Mouse (Mus musculus) kidney, adult 8-10 months (tissue): ENCODE measurements around the gene Atp1b2.

Experiments
- DNase-seq, 2 experiments: peaks; one replicate each; pipeline ENCODE4 v3.0.0; 2022

Atp1b2 gene

GRCm38 (mm10) chr11:69579128-69580017, 26.4 kb downstream of the Atp1b2 start:
- peak; percentile 98 for DNase-seq

- DNase-seq: peak in 1 of 2 experiments; percentile 11
Measured at GRCm38 (mm10) chr11:69578301-69578700, 27.4 kb downstream of the Atp1b2 start.

DNA sequence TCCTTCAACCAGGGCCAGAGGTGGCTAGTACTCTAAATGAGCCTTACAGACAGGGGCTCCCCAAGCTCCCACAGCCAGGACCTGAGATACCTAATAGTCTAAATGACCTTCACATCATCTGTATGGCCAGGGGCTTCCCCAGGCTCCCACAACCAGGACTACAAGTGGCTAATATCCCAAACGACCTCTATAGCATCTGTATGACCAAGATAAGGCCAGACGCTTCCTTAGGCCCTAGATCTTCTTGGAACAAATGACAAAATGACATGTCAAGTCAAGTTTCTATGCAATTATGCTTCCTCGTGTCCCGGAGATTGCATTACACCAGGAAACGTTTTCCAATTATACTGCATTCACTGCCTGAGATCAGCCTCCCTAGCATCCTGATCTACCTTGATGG, 29.4 kb downstream of the Atp1b2 start:
- DNase-seq: no peak

- no peak for DNase-seq
Measured at GRCm38 (mm10) chr11:69575220-69575619, 30.5 kb downstream of the Atp1b2 start.

DNA sequence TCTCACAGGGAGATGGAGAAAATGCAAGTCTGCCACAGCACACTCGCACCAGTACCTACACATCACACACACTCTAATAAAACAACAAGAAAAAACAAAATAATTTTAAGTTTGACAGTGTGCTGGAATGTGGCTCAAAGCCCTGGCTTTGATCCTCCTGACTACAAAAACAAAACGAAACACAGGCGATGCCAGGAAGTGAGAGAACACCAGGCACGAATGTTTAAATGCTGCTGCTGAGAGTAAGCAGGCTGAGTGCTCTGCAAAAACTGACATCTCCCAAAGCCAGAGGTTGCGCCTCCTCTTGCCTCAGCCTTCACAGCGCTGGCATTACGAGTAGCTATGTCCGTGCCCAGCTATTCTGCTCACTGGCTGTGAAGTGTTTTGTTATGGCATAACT, 40.6 kb downstream of the Atp1b2 start:
- no peak for DNase-seq

DNA sequence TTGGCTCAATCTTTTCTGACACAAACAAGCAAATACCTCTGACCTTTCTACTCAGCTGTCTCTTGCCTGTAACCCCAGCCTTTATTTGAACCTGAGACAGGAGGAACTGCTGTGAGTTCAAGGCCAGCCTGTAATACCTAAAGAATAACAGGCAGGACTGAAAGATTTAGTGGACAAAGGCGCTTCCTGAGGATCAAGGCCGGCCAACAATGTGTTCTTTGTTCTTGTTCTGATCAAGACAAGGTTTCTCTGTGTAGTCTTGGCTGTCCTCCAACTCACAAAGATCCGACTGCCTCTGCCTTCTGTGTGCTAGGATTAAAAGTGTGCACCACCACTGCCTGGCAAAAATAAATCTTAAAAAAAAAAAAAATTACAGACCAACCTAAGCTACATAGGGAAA, 41.4 kb downstream of the Atp1b2 start:
- no peak for DNase-seq

- DNase-seq: no peak
Measured at GRCm38 (mm10) chr11:69563373-69563772, 42.4 kb downstream of the Atp1b2 start.

DNA sequence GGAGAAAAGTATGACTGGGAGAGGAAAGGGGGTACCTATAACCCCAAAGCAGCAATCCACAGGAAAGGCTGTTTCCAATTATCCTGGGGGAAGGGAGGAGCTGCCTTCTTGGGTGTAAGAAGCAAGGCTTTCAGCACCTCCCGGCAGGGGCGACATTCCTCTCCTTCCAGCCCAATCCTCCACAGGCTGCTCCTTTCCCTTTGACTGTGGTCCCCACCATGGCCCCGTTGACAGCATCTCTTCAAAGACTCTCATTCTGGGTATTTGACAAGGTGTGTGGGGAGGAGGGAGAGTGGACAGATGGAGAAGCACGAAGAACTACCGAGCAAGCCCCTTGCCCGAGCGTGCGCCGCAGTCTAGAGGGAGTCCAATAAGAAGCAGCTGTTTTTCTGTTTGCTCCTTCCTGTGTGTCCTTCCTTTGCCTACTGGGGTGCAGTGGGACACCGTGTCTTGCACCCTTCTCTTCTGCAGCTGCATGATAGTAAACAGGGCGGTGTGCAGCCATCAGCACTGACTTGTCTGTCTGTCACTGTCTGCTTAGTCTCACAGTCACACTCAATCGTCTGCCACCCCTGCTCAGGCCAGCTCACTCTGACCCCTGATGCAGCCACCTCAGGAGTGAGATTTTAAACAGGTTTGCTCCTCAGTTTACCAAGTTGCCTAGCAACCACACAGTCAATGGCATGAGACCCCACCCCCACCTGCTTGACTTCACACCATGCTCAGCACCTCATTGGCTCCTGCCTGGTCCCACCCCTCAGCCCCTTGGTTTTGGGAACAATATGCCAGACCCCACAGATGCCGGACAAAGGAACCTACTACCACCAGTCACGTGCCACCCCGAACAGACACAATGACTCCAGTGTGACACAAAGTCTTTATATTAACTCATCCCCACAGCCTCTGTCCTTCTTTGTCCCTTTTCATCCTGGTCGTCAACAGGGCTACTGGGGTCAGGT, 44.6 kb downstream of the Atp1b2 start:
- no peak for DNase-seq

- no peak for DNase-seq
Measured at GRCm38 (mm10) chr11:69559851-69560765, 45.6 kb downstream of the Atp1b2 start, which contains the start of gene Efnb3. TSS of gene Efnb3 (minus strand) at chr11:69560205.

DNA sequence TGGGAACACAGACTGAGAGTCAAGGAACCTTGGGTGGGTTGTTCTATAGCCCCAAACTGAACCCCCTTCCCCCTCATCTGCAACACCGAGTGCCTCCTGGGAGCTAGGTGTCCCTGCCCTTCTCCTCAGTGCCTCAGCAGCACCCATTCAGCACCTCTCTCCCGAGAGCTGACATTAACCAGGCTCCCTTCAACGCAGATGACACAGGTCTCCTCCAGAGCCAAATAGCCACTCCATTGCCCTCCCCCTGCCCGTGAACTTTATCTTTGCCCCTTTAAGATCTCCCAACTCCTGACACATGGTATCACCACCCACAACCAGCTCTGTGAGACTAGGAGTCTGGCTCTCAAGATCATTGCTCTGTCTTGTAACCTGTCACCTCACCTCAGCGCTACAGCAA, 46.6 kb downstream of the Atp1b2 start:
- DNase-seq: no peak

GRCm38 (mm10) chr11:69558756-69559155, 47.0 kb downstream of the Atp1b2 start:
- DNase-seq: no peak

DNA sequence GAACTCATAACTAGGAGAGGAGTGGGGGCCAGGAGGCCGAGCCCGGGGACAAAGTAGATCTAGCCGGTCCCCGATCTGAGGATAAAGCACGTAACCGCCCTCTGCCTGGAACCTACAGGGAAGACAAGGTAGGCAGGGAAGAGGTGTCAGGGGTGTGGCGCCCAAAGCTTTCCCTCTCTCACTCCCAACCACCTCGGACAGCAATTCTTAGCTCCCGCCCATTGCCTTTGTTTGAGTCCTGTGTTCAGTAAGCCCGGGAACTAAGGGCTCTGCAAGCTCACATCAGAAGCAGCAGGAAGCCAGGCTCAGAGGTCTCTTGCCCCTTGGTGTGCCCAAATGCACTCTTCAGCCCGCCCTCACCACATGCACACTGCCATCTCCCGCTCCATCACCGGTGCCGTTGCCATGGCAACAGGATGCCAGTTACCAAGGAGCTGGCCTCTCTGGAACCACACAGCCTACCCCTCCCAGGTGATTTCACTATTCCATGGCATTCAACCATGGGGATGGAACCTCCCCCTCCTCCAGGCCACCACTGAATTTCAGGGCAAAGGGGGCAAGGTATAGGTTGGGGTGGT, 48.3 kb downstream of the Atp1b2 start:
- DNase-seq: no peak

GRCm38 (mm10) chr11:69554539-69555140, 51.1 kb downstream of the Atp1b2 start:
- no peak for DNase-seq

GRCm38 (mm10) chr11:69553341-69553721, 52.4 kb downstream of the Atp1b2 start:
- DNase-seq: no peak

- no peak for DNase-seq
Measured at GRCm38 (mm10) chr11:69552622-69553340, 53.0 kb downstream of the Atp1b2 start.

DNA sequence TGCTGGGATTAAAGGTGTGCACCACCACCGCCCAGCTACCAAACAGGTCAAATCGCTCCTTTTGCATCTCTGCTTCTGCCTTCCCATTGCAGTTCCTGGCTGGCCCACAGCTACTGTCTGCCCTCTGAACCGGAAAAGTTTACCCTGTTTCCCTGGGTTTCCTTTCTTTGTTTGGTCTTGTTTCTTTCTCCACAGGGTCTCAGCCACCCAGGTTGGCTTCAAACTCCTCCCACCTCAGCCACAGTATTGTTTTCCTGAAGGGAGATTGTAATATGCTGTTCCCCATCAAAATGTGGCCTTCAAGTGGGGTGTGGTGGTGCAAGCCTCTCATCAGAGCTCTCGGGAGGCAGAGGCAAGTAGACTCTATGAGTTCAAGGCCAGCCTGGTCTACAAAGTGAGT, 54.4 kb downstream of the Atp1b2 start:
- DNase-seq: no peak
